Mouse (Mus musculus) heart, embryonic 12.5 days (tissue): ENCODE data around the gene Rap1gds1. TPM values are rescaled to one million over a fixed set of nuclear protein-coding genes. Genes with fewer than 3 reads are reported as not detected.

Experiments used
- ATAC-seq: fragments of 200-750 bp; cut with Nextera tagmentation; 2 replicates; pipeline ENCODE4 v1.8.0; 2017; ENCODE audit warnings: moderate TSS enrichment, moderate library complexity; ENCODE audit not compliant: insufficient number of reproducible peaks, low FRiP score
- H3K27ac ChIP-seq: fragments of 300-500 bp; sonication (generic); 2 replicates; pipeline ENCODE4 v1.5.1; 2016; ENCODE audit warnings: mild to moderate bottlenecking, moderate library complexity; ENCODE audit not compliant: poor library complexity, severe bottlenecking
- H3K27me3 ChIP-seq: fragments of 300-500 bp; sonication (generic); replicated peaks from 2 replicates; pipeline ENCODE4 v1.6.1; 2016; ENCODE audit warnings: mild to moderate bottlenecking, moderate library complexity
- H3K36me3 ChIP-seq: fragments of 300-500 bp; sonication (generic); 2 replicates; pipeline ENCODE4 v1.6.1; 2016; ENCODE audit warnings: mild to moderate bottlenecking, moderate library complexity
- H3K4me1 ChIP-seq: fragments of 300-500 bp; sonication (generic); replicated peaks from 2 replicates; pipeline ENCODE4 v1.6.1; 2016; ENCODE audit warnings: mild to moderate bottlenecking
- H3K4me2 ChIP-seq: fragments of 300-500 bp; sonication (generic); 2 replicates; pipeline ENCODE4 v1.6.1; 2016; ENCODE audit warnings: mild to moderate bottlenecking, moderate library complexity
- H3K4me3 ChIP-seq: fragments of 300-500 bp; sonication (generic); 2 replicates; pipeline ENCODE4 v1.5.1; 2016; ENCODE audit warnings: mild to moderate bottlenecking
- H3K9ac ChIP-seq: fragments of 300-500 bp; sonication (generic); 2 replicates; pipeline ENCODE4 v1.6.1; 2016; ENCODE audit warnings: mild to moderate bottlenecking, moderate library complexity
- H3K9me3 ChIP-seq: fragments of 300-500 bp; sonication (generic); replicated peaks from 2 replicates; pipeline ENCODE4 v1.6.1; 2016; ENCODE audit warnings: mild to moderate bottlenecking, moderate library complexity
- WGBS: fragments of 180-500 bp; shearing (Covaris S2); methylation state at CpG from one replicate; pipeline ENCODE4 v1.1.7; 2016; 5-methylcytosine and 5-hydroxymethylcytosine counted together
- polyA plus RNA-seq: library from polyadenylated mRNA; unstranded; fragments of >200 nt; fragmentation: Nextera tagmentation; extraction: Ambion mirVana; gene quantifications from 2 replicates; pipeline ENCODE4 v1.2.1, GENCODE M21; 2016

Gene Rap1gds1
- polyA plus RNA-seq, 1 experiment from 2014 or later: 58.8 TPM

- peak overlapping the region; percentile 60; the same call in 1 of the 2 replicates for H3K27ac ChIP-seq
- no peak overlapping the region for H3K9ac ChIP-seq
- no peak; the same call in 1 of the 2 replicates for ATAC-seq
- WGBS: 34% methylated on average over 17 of the region's 17 CpGs
- no peak overlapping the region; the same call in 1 of the 2 replicates for H3K4me2 ChIP-seq
- no peaks in the 10 kb centered on the region; the same call in 1 of the 2 replicates for H3K36me3 ChIP-seq
- 0 out of 2 replicates have a peak, but pooled peaks cover 12% of the 10 kb centered on the region for H3K27me3 ChIP-seq
- peaks cover 8% of the 10 kb centered on the region; the same call in 1 of the 2 replicates for H3K4me1 ChIP-seq
- no peak overlapping the region for H3K4me3 ChIP-seq
- no peaks in the 10 kb centered on the region for H3K9me3 ChIP-seq
These were observed 168.7 kb downstream of the Rap1gds1 start for GRCm38 (mm10) chr3:138906112-138906880.

GRCm38 (mm10) chr3:138905678-138906077 lies 169.3 kb downstream of the Rap1gds1 start:
- ATAC-seq: peak; percentile 26; the same call in 1 of the 2 replicates
- 61% methylated on average over 7 of the region's 7 CpGs for WGBS

GRCm38 (mm10) chr3:138900571-138901141 lies 174.3 kb downstream of the Rap1gds1 start:
- Histone ChIP-seq H3K27ac (no peak overlapping the region), H3K27me3 (no peaks in the 10 kb centered on the region), H3K4me3 (no peak overlapping the region), H3K4me2 (no peak overlapping the region), H3K4me1 (peaks cover 17% of the 10 kb centered on the region), H3K9me3 (no peaks in the 10 kb centered on the region), H3K9ac (no peak overlapping the region), H3K36me3 (no peaks in the 10 kb centered on the region; the same call in 1 of the 2 replicates)
- 0 out of 2 replicates have a peak, but pooled peaks have one; percentile 41 for ATAC-seq
- WGBS: 69% methylated on average over 9 of the region's 9 CpGs

More at GRCm38 (mm10) chr3:138905678-138906077, 169.3 kb downstream of the Rap1gds1 start:
- no peaks in the 10 kb centered on the region; the same call in 1 of the 2 replicates for H3K36me3 ChIP-seq
- H3K9ac ChIP-seq: no peak overlapping the region
- 0 out of 2 replicates have a peak, but pooled peaks cover 12% of the 10 kb centered on the region for H3K27me3 ChIP-seq
- no peak overlapping the region for H3K4me2 ChIP-seq
- H3K27ac ChIP-seq: peak overlapping the region; percentile 60; the same call in 1 of the 2 replicates
- no peaks in the 10 kb centered on the region for H3K9me3 ChIP-seq
- peaks cover 15% of the 10 kb centered on the region for H3K4me1 ChIP-seq
- H3K4me3 ChIP-seq: no peak overlapping the region

GRCm38 (mm10) chr3:138898055-138898454 lies 176.9 kb downstream of the Rap1gds1 start:
- Histone ChIP-seq H3K27ac (no peak overlapping the region), H3K27me3 (no peaks in the 10 kb centered on the region), H3K36me3 (no peaks in the 10 kb centered on the region; the same call in 1 of the 2 replicates), H3K4me1 (peaks cover 22% of the 10 kb centered on the region), H3K9ac (no peak overlapping the region), H3K4me3 (no peak overlapping the region), H3K9me3 (no peaks in the 10 kb centered on the region), H3K4me2 (no peak overlapping the region)
- no peak for ATAC-seq
- 80% methylated on average over 8 of the region's 8 CpGs for WGBS

- Histone ChIP-seq H3K36me3 (no peaks in the 10 kb centered on the region; the same call in 1 of the 2 replicates), H3K27ac (no peak overlapping the region), H3K4me2 (no peak overlapping the region), H3K4me3 (no peak overlapping the region), H3K27me3 (no peaks in the 10 kb centered on the region), H3K4me1 (peaks cover 22% of the 10 kb centered on the region), H3K9me3 (no peaks in the 10 kb centered on the region), H3K9ac (no peak overlapping the region)
- 78% methylated on average over 11 of the region's 11 CpGs for WGBS
- ATAC-seq: no peak
These were observed 177.5 kb downstream of the Rap1gds1 start for GRCm38 (mm10) chr3:138897500-138897899.

GRCm38 (mm10) chr3:138893520-138893919 lies 181.5 kb downstream of the Rap1gds1 start:
- Histone ChIP-seq H3K4me1 (peaks cover 17% of the 10 kb centered on the region), H3K9ac (no peak overlapping the region), H3K27ac (peak overlapping the region; percentile 56), H3K4me2 (no peak overlapping the region), H3K36me3 (no peaks in the 10 kb centered on the region), H3K9me3 (no peaks in the 10 kb centered on the region), H3K27me3 (no peaks in the 10 kb centered on the region), H3K4me3 (no peak overlapping the region)
- ATAC-seq: peak; percentile 71
- WGBS: 23% methylated on average over 5 of the region's 5 CpGs

GRCm38 (mm10) chr3:138889769-138890295 lies 185.2 kb downstream of the Rap1gds1 start:
- no peak overlapping the region for H3K27ac ChIP-seq
- peaks cover 24% of the 10 kb centered on the region for H3K4me1 ChIP-seq
- H3K4me2 ChIP-seq: no peak overlapping the region; the same call in 1 of the 2 replicates
- H3K27me3 ChIP-seq: no peaks in the 10 kb centered on the region
- H3K9me3 ChIP-seq: 0 out of 2 replicates have a peak, but pooled peaks cover 2% of the 10 kb centered on the region
- no peak overlapping the region for H3K4me3 ChIP-seq
- WGBS: 55% methylated on average over 10 of the region's 10 CpGs
- ATAC-seq: no peak
- no peaks in the 10 kb centered on the region for H3K36me3 ChIP-seq
- no peak overlapping the region for H3K9ac ChIP-seq

- Histone ChIP-seq H3K9ac (no peak overlapping the region), H3K4me1 (peaks cover 24% of the 10 kb centered on the region), H3K27ac (no peak overlapping the region), H3K4me3 (no peak overlapping the region), H3K27me3 (no peaks in the 10 kb centered on the region), H3K4me2 (no peak overlapping the region), H3K9me3 (0 out of 2 replicates have a peak, but pooled peaks cover 2% of the 10 kb centered on the region), H3K36me3 (no peaks in the 10 kb centered on the region)
- no peak for ATAC-seq
- WGBS: 30% methylated on average over 4 of the region's 4 CpGs
These were observed 185.8 kb downstream of the Rap1gds1 start for GRCm38 (mm10) chr3:138889214-138889613.

- Histone ChIP-seq H3K4me3 (no peak overlapping the region), H3K4me1 (peaks cover 25% of the 10 kb centered on the region), H3K9ac (no peak overlapping the region), H3K27ac (no peak overlapping the region), H3K9me3 (0 out of 2 replicates have a peak, but pooled peaks cover 2% of the 10 kb centered on the region), H3K36me3 (no peaks in the 10 kb centered on the region), H3K4me2 (no peak overlapping the region), H3K27me3 (no peaks in the 10 kb centered on the region)
- no peak for ATAC-seq
- WGBS: 87% methylated on average over 5 of the region's 5 CpGs
These were observed 188.9 kb downstream of the Rap1gds1 start for GRCm38 (mm10) chr3:138886121-138886520.

GRCm38 (mm10) chr3:138881725-138882347 lies 193.2 kb downstream of the Rap1gds1 start:
- Histone ChIP-seq H3K4me1 (peaks cover 16% of the 10 kb centered on the region), H3K4me2 (no peak overlapping the region), H3K4me3 (no peak overlapping the region), H3K27ac (no peak overlapping the region; the same call in 1 of the 2 replicates), H3K9me3 (0 out of 2 replicates have a peak, but pooled peaks cover 2% of the 10 kb centered on the region), H3K9ac (no peak overlapping the region), H3K27me3 (no peaks in the 10 kb centered on the region), H3K36me3 (no peaks in the 10 kb centered on the region)
- 38% methylated on average over 6 of the region's 6 CpGs for WGBS
- peak; percentile 48; the same call in 1 of the 2 replicates for ATAC-seq
